Mouse (Mus musculus) megakaryocyte, adult 5-6 weeks (primary cell): ENCODE measurements around the gene Rpn2. TPM values are rescaled to one million over a fixed set of nuclear protein-coding genes. Genes with fewer than 3 reads are reported as not detected.

ENCODE experiments used
- ATAC-seq: 2 replicates; pipeline ENCODE4 v1.8.0; 2016; ENCODE audit warnings: mild to moderate bottlenecking, inconsistent platforms; ENCODE audit not compliant: poor library complexity, severe bottlenecking
- total RNA-seq, 2 experiments: library from RNA; stranded (forward) in 1 of 2; stranded (reverse) in 1 of 2; fragments of 153-499, 151-499 nt in 1 of 2; fragments of 221-1000, 200-1000 nt in 1 of 2; gene quantifications; 2 replicates each; pipeline versions ENCODE4 v1.2.3 to v1.2.4; 2015 to 2017

Gene Rpn2
- total RNA-seq (2015) (196 and 210 TPM in 2 replicates), total RNA-seq (2017) (198 and 213 TPM in 2 replicates)

DNA sequence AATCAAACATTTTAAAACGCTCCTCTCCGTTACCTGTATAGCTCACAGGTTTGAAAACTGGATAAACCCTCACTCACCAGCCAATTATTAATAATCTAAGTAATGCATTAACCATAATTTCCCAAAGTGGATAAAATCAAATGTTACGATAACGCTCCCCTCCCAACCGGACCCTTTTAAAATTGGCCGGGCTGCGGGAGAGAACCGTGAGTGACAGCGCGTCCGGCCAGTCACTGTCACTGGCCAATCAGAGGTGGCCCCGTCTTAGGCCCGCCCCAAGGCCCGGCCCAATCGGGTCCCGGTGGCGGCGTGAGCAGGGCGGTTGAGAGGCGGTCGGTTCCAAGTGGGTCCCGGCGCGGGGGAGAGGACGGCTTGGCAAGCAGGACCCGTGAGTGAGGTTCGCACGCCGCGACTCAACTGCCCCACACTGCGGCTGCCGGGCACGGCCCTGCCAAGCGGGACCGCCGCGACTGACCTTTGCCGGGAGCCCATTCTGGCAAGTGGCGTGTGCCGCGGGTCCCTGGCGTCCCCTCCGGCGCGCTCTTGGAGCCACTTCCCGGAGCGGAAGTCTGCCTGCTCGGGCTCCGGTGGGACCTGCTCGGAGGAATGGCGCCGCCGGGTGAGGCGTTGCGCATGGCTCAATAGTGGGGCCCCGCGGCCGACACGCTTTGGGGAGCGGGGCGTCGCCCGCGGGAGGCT, at the start of gene Rpn2:
Gene Rpn2 (plus strand): TSS at position 301 of the 699 bp plus-strand sequence.
- ATAC-seq = peak; percentile 99

DNA sequence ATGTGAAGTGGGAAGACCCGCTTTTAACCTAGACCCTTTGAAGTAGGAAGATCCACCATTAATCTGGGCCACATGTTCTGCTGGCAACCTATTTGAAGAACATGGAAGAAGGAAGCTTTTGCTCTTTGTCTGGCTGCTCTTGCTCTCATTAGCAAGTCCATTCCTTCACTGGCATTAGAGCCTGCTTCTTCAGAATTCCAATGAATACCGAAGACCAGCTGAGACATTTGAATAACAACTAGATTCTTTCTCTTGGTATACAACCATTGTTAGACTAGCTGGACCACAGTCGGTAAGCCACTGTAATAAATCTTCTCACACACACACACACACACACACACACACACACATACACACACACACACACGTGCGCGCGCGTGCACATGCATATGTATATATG, 42.9 kb upstream of the Rpn2 start:
- no peak for ATAC-seq

DNA sequence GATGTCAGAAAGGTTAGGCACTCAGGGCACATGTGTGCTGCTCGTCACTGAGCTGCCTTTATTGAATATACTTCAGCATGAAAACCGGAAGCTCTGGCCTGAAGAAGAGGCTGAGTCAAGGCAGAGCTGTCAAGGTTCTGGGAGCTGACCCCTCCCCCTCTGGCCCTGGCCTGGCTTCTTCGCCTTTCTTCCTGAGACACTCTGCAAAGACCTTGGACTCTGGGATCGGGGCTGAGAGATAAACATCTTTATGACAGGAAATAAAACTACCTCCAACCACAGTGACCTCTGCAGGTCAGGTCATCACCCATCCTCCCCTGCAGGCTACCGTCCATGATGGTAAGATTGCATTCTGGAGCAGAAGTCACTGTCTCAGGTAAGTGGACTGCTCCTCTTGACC, 33.8 kb upstream of the Rpn2 start:
- no peak for ATAC-seq

DNA sequence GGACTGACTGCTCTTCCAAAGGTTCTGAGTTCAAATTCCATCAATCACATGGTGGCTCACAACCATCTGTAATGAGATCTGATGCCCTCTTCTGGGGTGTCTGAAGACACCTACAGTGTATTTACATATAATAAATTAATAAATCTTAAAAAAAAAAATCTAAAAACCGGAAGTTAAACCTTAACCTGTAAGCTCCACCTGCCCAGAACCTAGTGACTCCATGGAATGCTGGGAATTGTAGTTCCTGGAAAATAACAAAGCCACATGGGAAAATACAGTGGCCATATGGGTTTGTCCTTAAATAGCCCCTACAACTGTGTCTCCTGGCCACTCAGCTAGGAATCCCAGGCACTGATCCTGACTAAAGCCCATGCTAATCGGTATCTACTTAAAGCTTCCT, 33.2 kb upstream of the Rpn2 start:
- ATAC-seq = no peak

DNA sequence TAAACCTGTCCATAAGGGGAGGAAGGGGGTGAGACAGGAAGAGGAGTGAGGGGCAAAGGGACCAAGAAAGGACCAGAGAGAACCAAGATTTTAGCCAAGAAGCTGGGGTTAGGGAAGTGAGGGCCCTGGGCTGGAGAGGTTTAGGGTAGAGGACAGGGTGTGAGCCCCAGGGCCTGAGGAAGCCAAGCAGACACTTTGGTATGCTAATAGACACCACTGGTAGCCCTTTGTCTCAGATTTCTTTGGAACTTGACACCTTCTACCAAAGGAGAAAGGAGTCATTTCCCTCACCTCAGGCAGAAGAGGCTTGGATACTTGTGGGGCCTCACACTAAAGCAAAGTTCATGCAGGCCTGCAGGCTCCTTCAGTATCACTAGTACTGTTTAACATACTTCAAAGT, 30.7 kb upstream of the Rpn2 start:
- ATAC-seq = no peak

DNA sequence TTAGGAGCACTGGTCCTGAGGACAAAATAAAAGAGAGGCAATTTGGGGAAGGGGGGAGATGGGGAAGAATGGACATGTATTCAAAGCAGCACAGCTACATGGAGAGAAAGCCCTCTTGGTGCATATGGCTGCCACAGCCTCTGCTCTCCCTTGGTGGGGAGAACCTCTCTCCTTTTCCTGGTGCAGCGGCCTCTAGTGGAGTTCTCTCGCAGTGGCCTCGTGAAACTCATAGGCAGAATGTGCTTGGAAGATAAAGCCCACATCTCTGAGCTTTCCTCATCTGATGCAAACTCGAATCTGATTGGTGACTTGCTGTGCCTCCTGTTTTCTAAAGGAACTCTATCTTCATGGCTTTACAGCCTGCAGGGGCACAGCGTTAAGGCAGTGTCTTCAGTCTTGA, 19.1 kb upstream of the Rpn2 start:
- peak; percentile 91 for ATAC-seq

DNA sequence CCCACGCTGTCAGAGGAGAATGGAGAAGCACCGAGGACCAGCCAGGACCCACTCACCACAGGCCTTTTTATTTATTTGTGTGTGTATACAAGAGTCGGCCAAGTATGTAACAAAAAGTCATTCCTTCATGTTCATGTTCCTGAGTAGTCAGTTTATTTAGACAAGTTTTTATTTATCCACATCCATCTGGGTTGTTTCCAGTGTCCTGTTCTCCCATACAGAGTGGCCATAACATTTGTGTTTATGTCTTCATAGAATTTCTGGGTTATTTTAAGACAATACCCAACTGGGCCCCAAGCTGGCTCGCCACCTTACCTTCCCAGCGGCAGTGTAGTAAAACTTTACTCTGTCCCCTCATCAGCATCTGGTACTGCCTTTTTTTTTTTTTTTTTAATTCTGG, 16.9 kb upstream of the Rpn2 start:
- no peak for ATAC-seq

DNA sequence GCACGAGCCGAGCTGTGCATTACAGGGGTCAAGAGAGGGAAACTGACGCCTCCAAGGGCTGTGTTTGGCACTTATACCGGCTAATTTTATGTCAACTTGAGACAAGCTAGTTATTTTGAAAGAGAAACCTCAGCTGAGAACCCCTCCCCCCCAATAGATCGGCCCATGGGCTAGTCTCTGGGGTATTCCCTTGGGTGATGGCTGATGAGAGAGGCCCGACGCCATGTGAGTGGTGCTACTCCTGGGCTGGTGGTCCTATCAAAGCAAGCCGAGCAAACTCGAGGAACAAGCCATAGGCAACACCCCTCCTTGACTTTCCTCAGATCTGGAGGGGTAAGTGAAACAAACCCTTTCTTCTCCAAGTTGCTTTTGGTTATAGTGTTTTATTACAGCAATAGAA, 16.3 kb upstream of the Rpn2 start:
- ATAC-seq = no peak

DNA sequence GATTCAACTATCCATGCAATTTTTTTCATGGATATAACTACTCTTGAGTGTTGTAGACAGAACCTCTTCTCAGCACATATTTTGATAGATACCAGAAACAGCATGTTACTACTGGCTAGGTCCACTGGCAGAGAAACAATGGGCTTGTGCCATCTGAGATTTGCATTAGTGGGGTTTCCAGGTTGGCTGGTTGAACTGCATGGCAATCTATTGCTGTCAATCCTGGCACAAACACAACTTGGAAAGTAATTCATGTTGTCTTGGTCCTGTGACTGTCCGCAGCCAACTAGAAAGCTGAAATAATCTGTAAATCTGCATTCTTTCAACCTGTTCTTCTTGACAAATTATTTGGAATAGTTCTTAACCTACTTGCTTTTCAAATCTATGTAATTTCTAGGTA, 15.7 kb upstream of the Rpn2 start:
- no peak for ATAC-seq

DNA sequence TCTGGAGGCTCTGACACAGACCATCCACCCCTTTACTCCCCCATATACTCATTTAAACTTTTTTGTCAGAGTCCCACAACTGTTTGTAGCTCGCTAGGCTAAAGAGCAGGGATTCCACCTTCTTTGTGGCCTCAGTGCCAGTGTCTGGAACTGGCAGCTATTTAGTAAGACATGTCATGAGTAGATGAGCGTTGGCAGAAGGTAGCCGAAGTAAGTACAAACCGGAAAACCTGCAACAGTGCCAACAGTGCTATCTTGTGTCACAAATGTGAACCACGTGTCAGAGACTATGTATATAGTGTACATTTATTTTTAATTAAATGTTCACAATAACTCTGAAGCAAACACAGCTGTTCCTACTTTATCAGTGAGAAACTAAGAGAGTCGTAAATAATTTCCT, 15.0 kb upstream of the Rpn2 start:
- ATAC-seq = no peak

DNA sequence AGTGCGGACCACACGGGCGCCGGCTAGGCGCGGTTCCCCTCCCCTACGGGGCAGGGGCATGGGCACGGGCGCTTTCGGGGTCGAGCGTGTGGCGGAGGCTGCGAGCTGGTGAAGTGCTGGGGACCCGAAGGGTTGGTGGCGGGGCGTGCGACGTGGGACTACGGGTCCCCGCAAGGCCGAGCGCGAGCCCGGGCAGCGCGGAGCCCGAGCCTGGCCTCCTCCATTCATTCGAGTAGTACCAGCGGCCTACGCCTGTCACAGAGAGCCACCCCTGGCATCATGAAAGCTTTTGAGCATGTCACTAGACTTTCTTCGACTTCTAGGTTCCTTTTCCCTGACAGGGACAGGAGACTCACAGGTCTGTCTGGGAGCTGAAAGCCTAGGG, 591 bp downstream of the Rpn2 start, which contains the start of gene Mroh8:
Gene Mroh8 (minus strand): TSS at position 134 of the 385 bp plus-strand sequence.
- ATAC-seq = no peak

DNA sequence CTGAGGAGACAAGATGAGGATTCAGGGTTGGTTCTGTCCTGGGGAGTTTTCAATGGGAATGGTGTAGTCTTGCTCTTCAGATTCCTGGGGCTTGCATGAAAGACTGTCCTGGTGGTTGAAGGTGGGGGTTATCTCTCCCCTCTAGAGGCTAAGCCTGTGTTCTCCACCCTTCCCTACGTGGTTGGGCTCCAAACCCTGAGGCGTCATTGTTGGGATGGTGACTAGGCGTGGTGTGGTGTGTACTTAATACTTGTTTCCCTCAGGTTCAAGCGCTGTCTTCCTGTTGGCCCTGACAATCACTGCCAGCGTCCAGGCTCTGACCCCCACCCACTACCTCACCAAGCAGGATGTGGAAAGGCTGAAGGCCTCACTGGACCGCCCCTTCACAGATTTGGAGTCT, 4.5 kb downstream of the Rpn2 start:
- no peak for ATAC-seq

DNA sequence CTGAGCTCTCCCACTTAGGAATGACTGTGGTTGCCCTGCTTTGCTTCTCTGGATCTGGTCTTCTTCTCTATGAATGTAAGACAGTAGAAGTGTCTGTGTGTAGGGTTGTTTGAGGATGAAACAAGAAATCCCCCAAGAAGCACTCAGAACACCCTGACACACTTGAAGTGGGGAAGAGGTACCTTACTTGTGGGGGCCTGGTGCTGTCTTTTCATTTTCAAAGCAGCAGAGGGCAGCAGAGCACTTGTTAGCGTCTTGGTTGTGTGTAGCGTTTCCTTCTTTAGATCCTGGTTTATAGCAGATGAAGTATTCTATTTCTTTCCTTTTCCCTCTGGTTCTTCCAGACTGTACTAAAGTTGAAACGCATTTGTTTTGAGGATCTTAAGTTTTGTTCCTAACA, 8.7 kb downstream of the Rpn2 start:
- ATAC-seq = peak; percentile 82

DNA sequence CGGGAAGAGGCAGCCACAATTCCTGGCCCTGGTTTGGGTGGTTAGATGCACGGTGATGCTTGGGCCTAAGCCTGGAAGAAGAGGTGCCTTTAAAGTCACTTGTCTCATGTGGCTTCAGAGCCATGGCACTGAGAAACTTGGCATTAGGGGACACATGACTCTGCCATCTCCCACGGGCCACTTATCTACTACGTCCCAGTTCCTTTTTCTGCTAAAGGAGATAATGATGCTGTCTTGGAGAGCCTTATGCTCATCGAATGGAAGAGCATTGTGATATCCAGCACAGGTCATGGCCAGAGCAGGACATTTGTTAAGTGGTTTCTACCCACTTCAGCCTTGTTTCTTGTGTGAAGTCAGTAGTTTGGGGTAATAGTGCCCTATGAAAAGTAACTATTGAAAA, 10.2 kb downstream of the Rpn2 start:
- no peak for ATAC-seq

DNA sequence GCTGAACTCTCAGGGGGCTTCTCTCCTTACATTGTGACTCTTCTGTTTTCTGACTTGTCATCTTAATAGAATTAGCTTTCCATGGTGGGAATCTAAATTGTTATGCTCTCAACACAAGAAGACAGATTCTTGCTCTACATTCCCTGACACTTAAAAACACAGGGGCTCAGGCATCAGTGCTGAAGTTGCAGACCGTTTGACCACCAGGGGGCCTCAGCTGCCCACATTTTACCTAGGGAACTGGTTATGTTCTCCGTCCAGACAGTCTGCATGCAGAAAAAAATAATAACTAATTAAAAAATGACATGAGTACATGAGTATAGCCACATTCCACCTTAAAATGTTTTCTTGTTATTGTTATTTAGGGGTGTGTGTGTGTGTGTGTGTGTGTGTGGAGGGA, 13.3 kb downstream of the Rpn2 start:
- peak; percentile 62; the same call in 1 of the 2 replicates for ATAC-seq

DNA sequence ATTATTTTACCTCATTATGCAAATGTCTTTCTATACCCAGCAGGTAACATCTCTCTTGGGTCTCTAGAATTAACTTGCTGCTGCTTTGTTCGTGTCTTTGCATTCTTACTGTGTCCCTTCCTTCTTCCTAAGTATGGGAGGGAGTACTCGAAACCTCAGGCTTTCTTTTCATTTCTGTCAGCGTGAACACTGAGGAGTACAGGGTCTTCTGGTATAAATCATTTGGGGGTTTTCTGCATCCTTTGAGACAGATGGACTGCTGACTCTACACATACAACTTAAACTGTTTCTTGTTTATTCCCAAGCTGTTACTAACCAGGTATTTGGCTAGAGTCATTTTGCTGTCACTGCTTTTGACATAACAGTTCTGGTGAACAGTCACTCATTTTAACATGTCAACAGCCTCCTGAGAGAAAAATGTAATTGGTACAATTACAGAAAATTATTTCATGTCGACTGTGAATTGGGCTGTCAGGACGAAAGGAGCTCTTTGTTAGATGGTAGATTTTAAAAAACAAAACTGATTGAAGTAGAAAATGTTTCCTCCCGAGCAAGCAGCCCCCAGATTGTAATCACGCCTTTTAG, 17.4 kb downstream of the Rpn2 start:
- no peak for ATAC-seq

DNA sequence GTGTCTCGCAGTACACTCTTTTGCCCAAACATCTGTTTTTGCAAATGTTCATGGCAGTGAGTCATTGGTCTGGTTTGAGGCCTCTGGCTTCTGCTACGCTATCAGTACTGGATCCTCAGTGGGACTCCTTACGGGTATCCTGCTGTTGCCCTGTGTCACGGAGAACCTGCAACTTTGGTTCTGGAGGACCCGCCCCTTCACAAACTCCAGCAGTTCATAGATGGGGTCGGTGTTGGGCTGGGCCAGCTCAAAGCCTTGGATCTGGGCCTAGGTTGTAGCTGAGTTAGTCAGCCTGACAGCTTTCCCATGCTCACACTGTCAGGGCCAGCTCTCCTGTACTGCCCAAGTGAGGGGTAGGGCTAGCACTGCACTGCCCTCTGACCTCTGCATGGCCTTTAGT, 21.2 kb downstream of the Rpn2 start:
- ATAC-seq = no peak

DNA sequence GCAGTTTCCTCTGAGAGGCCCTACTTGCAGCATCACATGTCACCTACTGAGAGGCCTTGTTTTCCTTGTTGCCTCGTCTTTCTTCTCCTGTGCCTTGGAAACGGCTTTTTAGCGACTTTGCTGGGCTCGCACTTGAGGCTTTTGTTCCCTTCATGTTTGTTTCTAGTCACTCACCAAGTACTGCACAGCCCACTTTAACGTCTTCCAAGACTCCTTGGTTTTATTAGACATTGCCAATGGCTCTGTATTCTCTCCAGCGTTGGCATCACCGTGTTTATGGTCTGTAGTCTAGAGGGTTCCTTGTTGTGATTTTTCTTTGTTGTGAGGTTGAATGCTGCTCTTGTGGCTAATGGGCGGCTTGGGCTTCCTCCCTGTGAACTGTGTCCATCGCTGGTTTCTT, 24.3 kb downstream of the Rpn2 start:
- ATAC-seq = no peak

DNA sequence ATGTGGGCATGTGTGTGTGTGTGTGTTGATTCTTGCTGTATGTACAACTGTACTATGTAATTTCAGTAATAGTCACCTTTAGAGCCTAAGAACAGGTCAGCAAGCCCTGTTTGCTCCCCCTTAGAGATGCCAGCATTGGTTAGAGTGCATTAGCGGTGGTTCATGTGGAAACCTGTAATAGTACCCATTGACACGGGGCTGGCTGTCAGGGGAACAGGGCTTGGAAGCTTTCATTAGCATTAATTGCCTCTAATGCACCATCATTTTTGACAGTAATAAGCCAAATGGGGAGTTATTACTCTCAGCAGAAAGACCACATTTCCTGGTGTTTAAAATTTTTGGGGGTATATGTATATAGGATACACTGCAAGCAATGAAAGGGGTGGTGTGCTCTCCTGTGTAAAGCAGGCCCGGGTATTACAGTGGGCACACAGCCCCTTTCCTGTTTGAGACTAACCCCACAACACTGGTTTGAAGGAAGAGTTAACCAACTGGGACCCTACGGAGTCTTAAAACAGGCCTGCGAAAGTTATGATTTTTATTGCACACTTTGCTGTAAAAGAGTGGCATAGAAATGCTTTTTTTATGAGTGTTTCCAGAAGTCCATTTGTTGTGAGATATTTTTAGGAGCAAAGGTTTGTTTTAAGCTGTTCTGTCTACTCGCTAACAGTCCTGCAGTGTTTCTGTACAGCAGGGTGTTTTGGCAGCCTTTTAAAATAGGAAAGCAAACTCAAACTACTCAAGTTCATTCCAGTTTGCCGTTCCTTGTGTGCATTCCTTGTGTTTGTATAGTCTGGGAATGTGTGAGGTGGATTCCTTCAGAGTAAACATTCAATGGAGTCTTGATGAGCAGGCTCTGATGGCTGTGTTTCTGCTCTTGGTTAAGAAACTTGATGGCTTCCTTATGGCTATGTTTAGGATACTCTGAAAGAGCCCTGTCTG, 27.5 kb downstream of the Rpn2 start:
- ATAC-seq = no peak

DNA sequence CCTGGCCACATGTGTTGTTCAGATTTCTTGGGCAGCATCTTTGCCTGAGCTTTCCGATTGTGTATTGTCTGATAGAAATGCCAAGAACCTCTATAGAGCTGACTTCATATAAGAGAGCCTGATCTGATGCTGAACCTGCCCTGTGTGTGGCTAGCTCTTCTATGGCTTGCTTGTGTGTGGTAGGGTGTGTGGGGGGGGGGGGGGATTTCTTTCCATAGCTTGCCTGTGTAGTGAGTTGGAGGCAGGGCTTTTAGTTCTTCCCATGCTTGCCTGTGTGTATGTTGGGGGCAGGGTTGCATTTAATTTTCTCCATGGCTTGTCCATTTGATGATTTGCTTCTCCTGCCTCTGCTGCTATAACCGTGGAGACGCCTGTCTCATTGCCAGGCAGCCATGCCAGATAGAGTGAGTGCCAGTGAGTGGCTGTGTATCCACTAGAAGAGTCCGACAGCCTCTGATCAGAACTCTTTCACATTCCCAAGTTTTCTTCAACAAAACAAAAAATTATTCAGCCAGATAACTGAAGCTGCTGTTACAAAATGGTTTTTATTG, 29.0 kb downstream of the Rpn2 start:
- ATAC-seq = no peak

DNA sequence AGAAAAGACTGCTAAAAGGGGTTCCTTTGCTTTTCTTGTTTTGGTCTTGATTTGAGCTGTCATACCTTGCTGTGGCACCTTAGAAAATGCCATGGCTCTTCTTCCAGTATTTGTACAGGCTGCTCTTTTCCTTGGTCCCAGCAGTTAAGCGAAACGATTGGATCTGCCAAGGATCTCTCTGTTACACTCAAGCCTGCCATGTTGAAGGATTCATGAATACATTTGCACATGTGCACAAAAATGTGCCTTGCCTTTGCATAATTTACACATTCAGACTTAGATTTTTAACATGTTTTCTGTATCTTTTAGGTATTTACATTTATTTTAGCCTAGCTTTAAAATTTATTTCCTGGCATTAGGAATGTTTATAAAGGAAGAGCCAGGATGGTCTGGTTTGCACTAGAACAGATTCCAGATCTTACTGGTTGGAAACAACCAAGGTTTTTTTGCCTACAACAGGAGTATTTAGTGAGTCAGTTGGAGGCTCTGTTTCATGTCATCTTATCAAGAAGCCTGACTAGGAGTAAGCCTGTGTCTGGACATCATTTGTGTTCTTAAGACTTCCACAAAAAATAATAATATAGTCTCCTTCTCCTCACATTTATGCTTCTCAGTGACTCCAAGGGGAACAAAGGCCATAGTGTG, 29.6 kb downstream of the Rpn2 start:
- no peak for ATAC-seq
